Mouse (Mus musculus) hindbrain, embryonic 13.5 days (tissue): ENCODE data around the gene Strada. TPM values are rescaled to one million over a fixed set of nuclear protein-coding genes. Genes with fewer than 3 reads are reported as not detected.
A peak's percentile ranks its signal among the peaks of the same experiment; 100 is the strongest.

Experiments
- ATAC-seq: fragments of 200-750 bp; cut with Nextera tagmentation; 2 replicates; pipeline ENCODE4 v1.8.0; 2017; ENCODE audit warnings: moderate TSS enrichment; ENCODE audit not compliant: low FRiP score
- H3K27ac ChIP-seq: fragments of 300-500 bp; sonication (generic); 2 replicates; pipeline ENCODE4 v1.5.1; 2015; ENCODE audit warnings: inconsistent platforms, mild to moderate bottlenecking, moderate library complexity
- H3K27me3 ChIP-seq: fragments of 300-500 bp; sonication (generic); 2 replicates; pipeline ENCODE4 v1.6.1; 2015; ENCODE audit warnings: mild to moderate bottlenecking, inconsistent platforms
- H3K36me3 ChIP-seq: fragments of 300-500 bp; sonication (generic); 2 replicates; pipeline ENCODE4 v1.6.1; 2015; ENCODE audit warnings: mild to moderate bottlenecking, inconsistent platforms
- H3K4me1 ChIP-seq: fragments of 300-500 bp; sonication (generic); replicated peaks from 2 replicates; pipeline ENCODE4 v1.6.1; 2015; ENCODE audit warnings: inconsistent platforms
- H3K4me2 ChIP-seq: fragments of 300-500 bp; sonication (generic); 2 replicates; pipeline ENCODE4 v1.6.1; 2015; ENCODE audit warnings: inconsistent platforms, mild to moderate bottlenecking, moderate library complexity
- H3K4me3 ChIP-seq: fragments of 300-500 bp; sonication (generic); 2 replicates; pipeline ENCODE4 v1.5.1; 2015; ENCODE audit warnings: mild to moderate bottlenecking, inconsistent platforms
- H3K9ac ChIP-seq: fragments of 300-500 bp; sonication (generic); 2 replicates; pipeline ENCODE4 v1.6.1; 2015; ENCODE audit warnings: mild to moderate bottlenecking, inconsistent platforms
- H3K9me3 ChIP-seq: fragments of 300-500 bp; sonication (generic); 2 replicates; pipeline ENCODE4 v1.6.1; 2016; ENCODE audit warnings: inconsistent platforms
- WGBS: fragments of 180-500 bp; shearing (Covaris S2); methylation state at CpG from one replicate; pipeline ENCODE4 v1.1.7; 2015; 5-methylcytosine and 5-hydroxymethylcytosine counted together
- polyA plus RNA-seq: library from polyadenylated mRNA; unstranded; fragments of >200 nt; fragmentation: Nextera tagmentation; extraction: Ambion mirVana; gene quantifications from 2 replicates; pipeline ENCODE4 v1.2.1, GENCODE M21; 2015

Gene Strada
- polyA plus RNA-seq, 1 experiment from 2014 or later, result 31.2 TPM

- peaks cover 23% of the 10 kb centered on the region for H3K36me3 ChIP-seq
These were observed 23.8 kb downstream of the Strada start for GRCm38 (mm10) chr11:106178036-106178782.

DNA sequence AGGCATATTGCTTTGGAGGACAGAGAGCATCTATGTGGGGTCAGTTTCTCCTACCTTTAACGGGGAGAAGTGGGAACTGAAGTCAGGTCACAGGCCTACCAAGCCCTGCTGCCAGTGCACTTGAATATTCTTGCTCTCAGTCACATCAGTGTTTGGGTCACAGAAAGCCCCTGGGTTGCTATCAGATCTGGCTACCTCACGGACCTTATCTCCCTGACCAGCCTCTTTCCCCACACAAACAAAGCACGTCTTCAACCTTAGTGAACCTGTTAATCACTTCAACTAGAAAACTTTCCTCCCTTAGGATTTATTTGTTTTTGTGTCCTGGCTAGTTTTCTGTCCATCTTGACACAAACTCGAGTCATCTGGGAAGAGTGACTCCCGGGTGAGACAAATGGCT, 25.6 kb downstream of the Strada start:
- Histone ChIP-seq H3K4me1 (no peaks in the 10 kb centered on the region), H3K27me3 (no peaks in the 10 kb centered on the region), H3K36me3 (peaks cover 20% of the 10 kb centered on the region), H3K27ac (no peak overlapping the region), H3K9me3 (no peaks in the 10 kb centered on the region), H3K4me3 (no peak overlapping the region), H3K9ac (no peak overlapping the region), H3K4me2 (no peak overlapping the region)
- WGBS, result 91% methylated on average over 5 of the region's 5 CpGs
- no peak for ATAC-seq

More at GRCm38 (mm10) chr11:106178036-106178782, 23.8 kb downstream of the Strada start:
- H3K27me3 ChIP-seq, result no peaks in the 10 kb centered on the region
- H3K9me3 ChIP-seq, result no peaks in the 10 kb centered on the region
- no peak overlapping the region for H3K9ac ChIP-seq
- no peak overlapping the region for H3K4me2 ChIP-seq
- WGBS, result 88% methylated on average over 5 of the region's 5 CpGs
- H3K4me1 ChIP-seq, result no peaks in the 10 kb centered on the region
- H3K27ac ChIP-seq, result no peak overlapping the region
- no peak for ATAC-seq
- H3K4me3 ChIP-seq, result no peak overlapping the region

DNA sequence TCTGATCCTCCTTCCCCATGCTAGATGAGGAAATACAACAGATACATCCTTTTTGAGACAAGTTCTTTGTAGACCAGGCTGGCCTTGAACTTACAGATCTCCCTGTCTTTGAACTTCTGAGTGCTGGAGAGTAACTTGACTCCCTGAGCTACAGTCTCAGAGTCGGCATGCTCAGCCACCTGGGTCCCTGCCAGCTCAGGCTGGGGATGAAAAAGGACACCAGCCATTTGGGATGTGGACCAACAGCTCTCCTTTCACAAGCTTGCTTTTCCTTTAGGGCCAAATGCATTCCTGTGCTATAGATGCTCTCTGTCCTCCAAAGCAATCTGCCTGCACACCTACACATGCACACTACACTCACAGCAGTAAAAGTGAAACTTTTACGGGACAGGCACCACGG, 26.9 kb downstream of the Strada start:
- Histone ChIP-seq H3K27ac (no peak overlapping the region), H3K9ac (no peak overlapping the region), H3K36me3 (peaks cover 27% of the 10 kb centered on the region), H3K4me2 (no peak overlapping the region), H3K9me3 (no peaks in the 10 kb centered on the region), H3K4me1 (no peaks in the 10 kb centered on the region), H3K27me3 (no peaks in the 10 kb centered on the region), H3K4me3 (no peak overlapping the region)
- no peak for ATAC-seq
- 83% methylated on average over 3 of the region's 3 CpGs for WGBS

DNA sequence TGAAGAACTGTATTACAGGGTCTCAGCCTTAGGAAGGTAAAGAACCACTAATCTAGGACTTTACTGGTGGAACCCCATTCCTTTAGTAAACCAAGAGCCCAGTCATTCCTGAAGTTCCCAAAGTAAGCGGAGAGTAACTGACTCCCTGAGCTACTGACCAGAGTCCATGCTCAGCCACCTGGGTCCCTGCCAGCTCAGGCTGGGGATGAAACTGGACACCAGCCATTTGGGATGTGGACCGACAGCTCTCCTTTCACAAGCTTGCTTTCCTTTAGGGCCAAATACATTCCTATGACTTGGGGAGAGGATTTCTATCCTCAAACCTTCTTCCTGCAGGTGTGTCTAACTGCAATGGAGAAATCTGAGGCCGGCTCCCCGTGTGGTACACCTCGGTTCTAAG, 27.6 kb downstream of the Strada start:
- H3K9me3 ChIP-seq, result no peaks in the 10 kb centered on the region
- no peaks in the 10 kb centered on the region for H3K27me3 ChIP-seq
- H3K9ac ChIP-seq, result no peak overlapping the region
- H3K4me1 ChIP-seq, result no peaks in the 10 kb centered on the region
- H3K27ac ChIP-seq, result no peak overlapping the region
- H3K4me2 ChIP-seq, result no peak overlapping the region
- H3K4me3 ChIP-seq, result no peak overlapping the region
- peaks cover 34% of the 10 kb centered on the region for H3K36me3 ChIP-seq
- no peak for ATAC-seq
- 84% methylated on average over 5 of the region's 5 CpGs for WGBS

DNA sequence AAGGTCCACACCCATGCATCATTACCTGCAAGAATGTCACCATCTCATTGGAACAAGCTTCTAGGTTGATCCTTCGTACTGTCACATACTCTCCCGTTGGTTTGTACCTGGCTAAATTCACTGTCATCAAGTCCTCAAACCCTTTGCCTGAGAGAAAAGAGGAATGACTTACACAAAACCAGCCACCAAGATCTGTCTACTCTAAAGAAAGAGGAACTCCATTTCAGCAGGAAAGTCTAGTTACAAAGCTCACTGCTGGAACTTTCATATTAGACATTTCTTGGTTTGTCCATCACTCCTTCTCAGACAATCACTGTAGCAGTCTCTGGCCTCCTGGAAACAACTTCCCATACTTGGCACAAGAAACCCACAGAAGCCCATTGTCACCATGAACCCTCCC, 28.7 kb downstream of the Strada start:
- no peak for ATAC-seq
- Histone ChIP-seq H3K27me3 (no peaks in the 10 kb centered on the region), H3K4me2 (no peak overlapping the region), H3K4me1 (no peaks in the 10 kb centered on the region), H3K27ac (no peak overlapping the region), H3K36me3 (peaks cover 40% of the 10 kb centered on the region), H3K9ac (no peak overlapping the region), H3K4me3 (no peak overlapping the region), H3K9me3 (no peaks in the 10 kb centered on the region)
- 96% methylated on average over 2 of the region's 2 CpGs for WGBS

GRCm38 (mm10) chr11:106170807-106171206, 31.2 kb downstream of the Strada start:
- H3K4me2 ChIP-seq, result no peak overlapping the region
- WGBS, result 86% methylated on average over 7 of the region's 7 CpGs
- no peak overlapping the region for H3K9ac ChIP-seq
- peaks cover 63% of the 10 kb centered on the region for H3K36me3 ChIP-seq
- no peak overlapping the region for H3K4me3 ChIP-seq
- no peaks in the 10 kb centered on the region for H3K27me3 ChIP-seq
- ATAC-seq, result no peak
- no peak overlapping the region for H3K27ac ChIP-seq
- no peaks in the 10 kb centered on the region for H3K4me1 ChIP-seq
- H3K9me3 ChIP-seq, result no peaks in the 10 kb centered on the region

GRCm38 (mm10) chr11:106167435-106167834, 34.5 kb downstream of the Strada start:
- H3K36me3 ChIP-seq, result peaks cover 78% of the 10 kb centered on the region

DNA sequence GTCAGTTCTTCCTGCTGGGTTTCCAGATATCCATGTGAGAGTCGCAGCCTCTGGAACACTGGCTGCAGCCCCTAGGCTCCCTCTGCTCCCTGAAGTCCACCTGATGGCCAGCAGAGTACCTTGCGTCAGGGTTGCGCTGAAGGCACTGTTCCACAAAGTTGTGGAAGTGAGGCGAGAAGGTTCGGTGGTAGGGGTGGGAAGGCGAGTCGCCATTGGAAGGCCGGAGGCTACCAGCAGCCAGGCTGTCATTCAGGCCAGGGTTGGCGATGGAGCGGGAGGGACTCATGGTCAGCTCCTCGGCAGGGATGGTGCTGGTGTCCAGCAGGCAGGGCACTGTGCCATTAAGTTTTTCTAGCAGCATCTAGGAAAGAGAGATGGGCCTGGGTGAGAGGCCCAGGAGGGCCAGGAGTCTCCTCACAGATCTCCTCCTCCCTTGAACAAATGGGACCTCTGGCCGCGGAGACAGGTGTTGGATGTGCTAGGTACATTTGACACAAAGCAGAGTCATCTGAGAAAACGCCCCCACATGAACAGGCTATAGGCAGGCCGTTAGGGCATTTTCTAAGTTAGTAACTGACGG, 37.3 kb downstream of the Strada start:
- no peak overlapping the region for H3K9ac ChIP-seq
- no peak for ATAC-seq
- no peaks in the 10 kb centered on the region for H3K27me3 ChIP-seq
- H3K4me3 ChIP-seq, result no peak overlapping the region
- WGBS, result 92% methylated on average over 16 of the region's 16 CpGs
- peaks cover 61% of the 10 kb centered on the region for H3K36me3 ChIP-seq
- H3K4me1 ChIP-seq, result peaks cover 15% of the 10 kb centered on the region
- H3K9me3 ChIP-seq, result no peaks in the 10 kb centered on the region
- no peak overlapping the region for H3K27ac ChIP-seq
- H3K4me2 ChIP-seq, result no peak overlapping the region

More at GRCm38 (mm10) chr11:106167435-106167834, 34.5 kb downstream of the Strada start:
- WGBS, result 90% methylated on average over 5 of the region's 5 CpGs
- H3K9me3 ChIP-seq, result no peaks in the 10 kb centered on the region
- no peak overlapping the region for H3K4me2 ChIP-seq
- no peak overlapping the region for H3K9ac ChIP-seq
- no peak overlapping the region for H3K4me3 ChIP-seq
- H3K4me1 ChIP-seq, result no peaks in the 10 kb centered on the region
- no peak overlapping the region for H3K27ac ChIP-seq
- no peak for ATAC-seq
- no peaks in the 10 kb centered on the region for H3K27me3 ChIP-seq

GRCm38 (mm10) chr11:106163546-106163945, 38.4 kb downstream of the Strada start:
- Histone ChIP-seq H3K27me3 (no peaks in the 10 kb centered on the region), H3K9me3 (no peaks in the 10 kb centered on the region), H3K9ac (peak overlapping the region; percentile 19; the same call in 1 of the 2 replicates), H3K36me3 (peaks cover 53% of the 10 kb centered on the region), H3K27ac (no peak overlapping the region; the same call in 1 of the 2 replicates), H3K4me1 (peaks cover 24% of the 10 kb centered on the region), H3K4me2 (no peak overlapping the region), H3K4me3 (no peak overlapping the region)
- ATAC-seq, result no peak
- 90% methylated on average over 4 of the region's 4 CpGs for WGBS

GRCm38 (mm10) chr11:106162237-106162636, 39.7 kb downstream of the Strada start:
- H3K9me3 ChIP-seq, result no peaks in the 10 kb centered on the region
- no peak overlapping the region; the same call in 1 of the 2 replicates for H3K27ac ChIP-seq
- ATAC-seq, result no peak
- WGBS, result 84% methylated on average over 2 of the region's 2 CpGs
- no peak overlapping the region for H3K9ac ChIP-seq
- no peak overlapping the region for H3K4me2 ChIP-seq
- H3K36me3 ChIP-seq, result peaks cover 54% of the 10 kb centered on the region
- H3K4me1 ChIP-seq, result peaks cover 34% of the 10 kb centered on the region
- no peak overlapping the region for H3K4me3 ChIP-seq
- H3K27me3 ChIP-seq, result no peaks in the 10 kb centered on the region

- H3K4me2 ChIP-seq, result peak within 1 kb of the TSS; percentile 94
- peak; percentile 19 for ATAC-seq
- peak within 1 kb of the TSS; percentile 98 for H3K27ac ChIP-seq
- WGBS, result 26% methylated on average over 22 of the region's 22 CpGs
- H3K9me3 ChIP-seq, result no peaks in the 10 kb centered on the region
- H3K9ac ChIP-seq, result peak within 1 kb of the TSS; percentile 97
- H3K4me3 ChIP-seq, result peak within 1 kb of the TSS; percentile 81
- H3K4me1 ChIP-seq, result peaks cover 45% of the 10 kb centered on the region
- peaks cover 55% of the 10 kb centered on the region for H3K36me3 ChIP-seq
- no peaks in the 10 kb centered on the region for H3K27me3 ChIP-seq
These were observed 40.9 kb downstream of the Strada start, which contains the start of the genes Gm10840 and Limd2 for GRCm38 (mm10) chr11:106160841-106161721. Gm10840 (plus strand) TSS chr11:106160850. Limd2 (minus strand) TSS chr11:106160860.
